Mouse (Mus musculus) adrenal gland, adult 8-10 months (tissue): Measurements from ENCODE around the gene Vwa1. TPM values are rescaled to one million over a fixed set of nuclear protein-coding genes. Genes with fewer than 3 reads are reported as not detected.
"Not testable (repeated sequence)": the region's sequence is repeated elsewhere in the genome, so short reads cannot be mapped to it uniquely, and the experiment has no call there.

Source experiments
- DNase-seq: peaks from one replicate; pipeline ENCODE4 v3.0.0; 2022
- total RNA-seq, 4 experiments: library from RNA; stranded (reverse); gene quantifications; 2 replicates each; pipeline ENCODE4 v1.2.4; 2022

The Vwa1 gene
- total RNA-seq = 1 to 10 TPM; 3.2 to 6.9 (median 4.7) TPM

GRCm38 (mm10) chr4:155774280-155774754 lies at the start of gene Vwa1:
Vwa1 (minus strand) TSS chr4:155774698.
- DNase-seq = peak; percentile 84

- DNase-seq = peak; percentile 42
Observed at GRCm38 (mm10) chr4:155823443-155823842, 48.9 kb upstream of the Vwa1 start.

GRCm38 (mm10) chr4:155821025-155821424 lies 46.5 kb upstream of the Vwa1 start:
- no peak for DNase-seq

GRCm38 (mm10) chr4:155817533-155817932 lies 43.0 kb upstream of the Vwa1 start:
- DNase-seq = no peak

GRCm38 (mm10) chr4:155812665-155813181 lies 38.2 kb upstream of the Vwa1 start:
- DNase-seq = peak; percentile 36

GRCm38 (mm10) chr4:155811929-155812664 lies 37.6 kb upstream of the Vwa1 start, which contains the start of gene Ccnl2:
Ccnl2 (plus strand) TSS chr4:155812489.
- DNase-seq = peak; percentile 94

GRCm38 (mm10) chr4:155807841-155808240 lies 33.3 kb upstream of the Vwa1 start:
- DNase-seq = no peak

GRCm38 (mm10) chr4:155803340-155804041 lies 29.0 kb upstream of the Vwa1 start:
- DNase-seq = peak; percentile 92

- DNase-seq = no peak
Observed at GRCm38 (mm10) chr4:155802741-155803339, 28.3 kb upstream of the Vwa1 start, which contains the start of gene Mrpl20. Mrpl20 (plus strand) TSS chr4:155802878.

GRCm38 (mm10) chr4:155802075-155802474 lies 27.6 kb upstream of the Vwa1 start:
- DNase-seq = no peak

- DNase-seq = no peak
Observed at GRCm38 (mm10) chr4:155793730-155794129, 19.2 kb upstream of the Vwa1 start.

GRCm38 (mm10) chr4:155791240-155791933 lies 16.9 kb upstream of the Vwa1 start:
- DNase-seq = no peak

GRCm38 (mm10) chr4:155790650-155791161 lies 16.2 kb upstream of the Vwa1 start:
- DNase-seq = no peak

- no peak for DNase-seq
Observed at GRCm38 (mm10) chr4:155790021-155790489, 15.6 kb upstream of the Vwa1 start, which contains the start of gene Ankrd65. Ankrd65 (plus strand) TSS chr4:155790439.

GRCm38 (mm10) chr4:155788833-155789232 lies 14.3 kb upstream of the Vwa1 start:
- not testable (repeated sequence) for DNase-seq

GRCm38 (mm10) chr4:155788300-155788699 lies 13.8 kb upstream of the Vwa1 start:
- DNase-seq = no peak

- no peak for DNase-seq
Observed at GRCm38 (mm10) chr4:155785819-155786218, 11.3 kb upstream of the Vwa1 start, which contains the start of gene Tmem88b. Tmem88b (minus strand) TSS chr4:155785874.

- DNase-seq = no peak
Observed at GRCm38 (mm10) chr4:155785246-155785645, 10.7 kb upstream of the Vwa1 start.

GRCm38 (mm10) chr4:155784081-155784701 lies 9.7 kb upstream of the Vwa1 start:
- peak; percentile 69 for DNase-seq

GRCm38 (mm10) chr4:155783486-155784080 lies 9.1 kb upstream of the Vwa1 start:
- no peak for DNase-seq

GRCm38 (mm10) chr4:155780895-155781294 lies 6.4 kb upstream of the Vwa1 start:
- DNase-seq = no peak
